Mouse (Mus musculus): ENCODE results near the gene A830018L16Rik. TPM values are rescaled to one million over a fixed set of nuclear protein-coding genes. Genes with fewer than 3 reads are reported as not detected.

The A830018L16Rik gene
- polyA plus RNA-seq, 1 experiment from 2014 or later, result not detected

DNA sequence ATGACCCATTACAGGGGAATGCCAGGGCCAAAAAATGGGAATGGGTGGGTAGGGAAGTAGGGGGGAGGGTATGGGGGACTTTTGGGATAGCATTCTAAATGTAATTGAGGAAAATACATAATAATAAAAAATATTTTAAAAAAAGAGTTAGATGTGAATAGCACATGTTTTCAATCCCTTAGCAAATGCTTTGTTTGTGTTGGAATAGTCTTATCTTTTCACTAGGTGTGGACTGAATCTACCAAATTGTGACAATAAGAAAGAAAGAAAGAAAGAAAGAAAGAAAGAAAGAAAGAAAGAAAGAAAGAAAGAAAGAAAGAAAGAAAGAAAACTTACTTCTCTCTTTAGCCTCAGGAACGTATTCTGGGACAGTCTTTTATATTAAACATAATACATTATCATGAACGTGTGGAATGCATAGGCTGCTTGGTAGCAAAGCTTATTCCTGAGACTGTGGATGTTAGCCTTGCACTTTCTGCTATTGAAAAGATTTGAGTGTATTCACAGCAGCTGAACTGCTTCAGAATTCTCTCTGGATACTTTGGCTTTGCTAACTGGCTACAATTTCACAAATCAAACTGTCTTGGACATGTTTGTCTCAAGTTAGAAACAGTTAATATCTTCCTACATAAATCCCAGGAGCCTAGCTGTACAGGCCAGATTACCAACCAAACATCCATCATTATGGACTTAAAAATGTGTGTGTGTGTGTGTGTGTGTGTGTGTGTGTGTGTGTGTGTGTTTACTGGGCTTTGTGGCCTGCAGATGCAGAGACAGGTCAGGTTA lies 545.7 kb downstream of the A830018L16Rik start:
- Histone ChIP-seq H3K27ac (ENCODE audit: low read depth) (no peak overlapping the region), H3K27me3 (ENCODE audit: insufficient read depth, low read length) (no peaks in the 10 kb centered on the region), H3K4me1 (ENCODE audit: insufficient read depth) (no peaks in the 10 kb centered on the region), H3K36me3 (replicated peaks; ENCODE audit: insufficient read depth, low read length) (no peaks in the 10 kb centered on the region), H3K4me2 (ENCODE audit: low read depth, low read length) (no peak overlapping the region), H3K9ac (replicated peaks) (no peak overlapping the region), H3K4me3 (ENCODE audit: low read depth, low read length) (no peak overlapping the region), H3K9me3 (ENCODE audit: low read length) (no peaks in the 10 kb centered on the region)
- TF ChIP-seq EP300 (IDR thresholded peaks at IDR 0.05; ENCODE audit: low read depth) (no peak), CTCF (IDR thresholded peaks at IDR 0.05; ENCODE audit: low read depth) (no peak)
- ATAC-seq, result no peak
- 63% methylated on average over 2 of the region's 2 CpGs for WGBS (ENCODE audit: insufficient replicate concordance)
- no peak for DNase-seq

DNA sequence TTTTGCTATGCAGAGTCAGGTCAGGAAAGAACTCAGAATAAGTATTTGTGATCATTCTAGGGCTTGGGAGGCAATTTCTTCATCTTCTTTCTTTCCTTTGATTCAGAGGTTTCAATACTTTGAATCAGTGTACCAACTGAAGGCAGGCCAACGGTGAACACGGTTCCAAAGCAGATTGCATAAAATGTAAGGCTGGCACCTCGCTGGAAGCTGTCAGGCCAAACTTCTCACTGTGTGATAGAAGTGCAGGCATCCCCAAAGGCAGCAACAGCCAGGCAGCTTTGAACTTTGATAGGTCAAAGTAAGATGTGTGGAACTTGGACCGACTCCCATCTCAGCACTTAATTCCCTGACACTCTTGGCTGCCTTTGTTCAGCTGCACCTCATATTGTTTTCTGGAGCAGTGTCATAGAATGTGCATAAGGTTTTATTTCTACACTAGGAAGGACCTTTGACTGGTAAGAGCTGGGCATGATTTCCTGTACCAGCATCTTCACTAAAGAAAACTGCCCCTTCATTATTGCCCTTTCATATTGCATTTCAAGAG lies 568.8 kb downstream of the A830018L16Rik start:
- Histone ChIP-seq H3K9ac (replicated peaks) (no peak overlapping the region), H3K4me2 (ENCODE audit: low read depth, low read length) (no peak overlapping the region), H3K4me3 (ENCODE audit: low read depth, low read length) (no peak overlapping the region), H3K9me3 (ENCODE audit: low read length) (no peaks in the 10 kb centered on the region), H3K36me3 (replicated peaks; ENCODE audit: insufficient read depth, low read length) (no peaks in the 10 kb centered on the region), H3K27ac (ENCODE audit: low read depth) (no peak overlapping the region), H3K4me1 (ENCODE audit: insufficient read depth) (no peaks in the 10 kb centered on the region), H3K27me3 (ENCODE audit: insufficient read depth, low read length) (no peaks in the 10 kb centered on the region)
- ATAC-seq, result no peak
- TF ChIP-seq EP300 (IDR thresholded peaks at IDR 0.05; ENCODE audit: low read depth) (no peak), CTCF (IDR thresholded peaks at IDR 0.05; ENCODE audit: low read depth) (no peak)
- 73% methylated on average over 4 of the region's 4 CpGs for WGBS (ENCODE audit: insufficient replicate concordance)
- DNase-seq, result no peak

DNA sequence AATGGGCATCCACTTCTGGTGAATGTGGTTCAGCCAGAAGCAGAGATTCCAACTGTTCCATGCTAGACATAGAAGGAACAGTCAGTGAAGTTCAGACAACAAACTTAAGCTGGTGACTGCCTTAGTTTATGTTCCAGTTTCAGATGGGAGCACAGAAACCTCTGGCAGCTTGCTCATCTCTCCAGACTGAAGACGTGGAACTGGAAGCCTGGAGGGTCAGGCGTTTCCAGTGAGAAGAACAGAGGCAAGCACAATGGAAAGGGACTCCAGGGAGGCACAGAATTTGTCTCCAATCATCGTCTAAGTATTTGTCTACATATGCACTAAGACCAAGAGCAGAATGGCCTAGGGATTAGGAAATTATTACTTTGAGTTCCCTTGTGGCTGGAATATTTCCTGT lies 576.1 kb downstream of the A830018L16Rik start:
- H3K36me3 ChIP-seq (replicated peaks; ENCODE audit: insufficient read depth, low read length), result no peaks in the 10 kb centered on the region
- H3K9ac ChIP-seq (replicated peaks), result no peak overlapping the region
- no peaks in the 10 kb centered on the region for H3K27me3 ChIP-seq (ENCODE audit: insufficient read depth, low read length)
- H3K4me3 ChIP-seq (ENCODE audit: low read depth, low read length), result no peak overlapping the region
- 67% methylated on average over 3 of the region's 3 CpGs for WGBS (ENCODE audit: insufficient replicate concordance)
- TF ChIP-seq EP300 (IDR thresholded peaks at IDR 0.05; ENCODE audit: low read depth), result no peak
- no peak for TF ChIP-seq CTCF (IDR thresholded peaks at IDR 0.05; ENCODE audit: low read depth)
- DNase-seq (no peak), ATAC-seq (no peak)
- no peaks in the 10 kb centered on the region for H3K9me3 ChIP-seq (ENCODE audit: low read length)
- H3K4me2 ChIP-seq (ENCODE audit: low read depth, low read length), result no peak overlapping the region
- H3K4me1 ChIP-seq (ENCODE audit: insufficient read depth), result no peaks in the 10 kb centered on the region
- no peak overlapping the region for H3K27ac ChIP-seq (ENCODE audit: low read depth)

DNA sequence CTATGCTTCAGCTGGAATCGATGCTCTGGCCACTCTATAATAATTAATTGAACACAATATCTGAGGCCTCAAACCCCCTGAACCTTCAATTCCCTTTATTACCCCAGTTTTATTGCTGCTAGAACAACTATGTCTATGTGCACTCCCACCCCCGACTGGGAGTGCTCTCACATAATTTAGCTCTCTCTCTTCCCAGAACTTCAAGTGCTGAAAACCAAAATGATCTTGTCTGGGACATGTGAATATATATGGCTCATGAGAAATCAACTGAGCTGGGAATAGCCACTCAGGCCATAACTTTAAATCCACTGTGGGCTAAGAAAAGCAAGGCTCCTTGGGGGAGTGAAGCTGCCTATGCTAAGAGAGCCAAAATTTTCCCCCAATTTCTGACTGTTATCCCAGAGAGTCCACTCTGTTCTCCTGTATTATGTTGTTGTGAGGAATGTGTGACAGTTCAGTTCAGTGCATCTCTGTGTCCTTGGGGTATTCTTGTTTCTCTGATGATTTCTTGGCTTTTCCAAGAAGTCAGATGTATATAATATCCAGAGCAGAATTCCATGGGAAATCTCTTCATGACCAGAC lies 582.5 kb downstream of the A830018L16Rik start:
- 62% methylated on average over 2 of the region's 2 CpGs for WGBS (ENCODE audit: insufficient replicate concordance)
- no peak for TF ChIP-seq CTCF (IDR thresholded peaks at IDR 0.05; ENCODE audit: low read depth)
- no peak for TF ChIP-seq EP300 (IDR thresholded peaks at IDR 0.05; ENCODE audit: low read depth)
- H3K9ac ChIP-seq (replicated peaks), result no peak overlapping the region
- no peak overlapping the region for H3K4me2 ChIP-seq (ENCODE audit: low read depth, low read length)
- H3K9me3 ChIP-seq (ENCODE audit: low read length), result no peaks in the 10 kb centered on the region
- H3K27ac ChIP-seq (ENCODE audit: low read depth), result no peak overlapping the region
- H3K27me3 ChIP-seq (ENCODE audit: insufficient read depth, low read length), result no peaks in the 10 kb centered on the region
- no peaks in the 10 kb centered on the region for H3K4me1 ChIP-seq (ENCODE audit: insufficient read depth)
- H3K4me3 ChIP-seq (ENCODE audit: low read depth, low read length), result no peak overlapping the region
- no peaks in the 10 kb centered on the region for H3K36me3 ChIP-seq (replicated peaks; ENCODE audit: insufficient read depth, low read length)
- ATAC-seq, result no peak
- DNase-seq, result no peak

DNA sequence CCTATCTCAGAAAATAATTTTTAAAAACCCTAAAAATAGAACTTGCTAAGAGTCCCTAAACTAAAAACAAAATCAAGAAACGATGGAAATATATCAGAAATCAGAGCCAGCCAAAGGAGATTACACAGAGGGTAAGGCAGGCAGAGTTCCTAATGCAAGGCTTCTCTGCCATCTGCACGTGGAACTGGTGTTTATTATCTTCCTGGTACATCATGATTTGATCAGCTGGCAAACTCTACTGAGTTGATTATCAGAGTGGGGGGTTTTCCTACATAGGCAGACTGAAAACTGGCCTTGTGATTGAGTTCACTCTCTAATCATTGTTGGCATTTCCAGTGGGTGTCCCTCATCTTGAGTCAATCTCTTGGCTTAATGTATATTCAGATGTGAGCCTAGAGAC lies 583.7 kb downstream of the A830018L16Rik start:
- Histone ChIP-seq H3K9me3 (ENCODE audit: low read length) (no peaks in the 10 kb centered on the region), H3K4me3 (ENCODE audit: low read depth, low read length) (no peak overlapping the region), H3K27ac (ENCODE audit: low read depth) (no peak overlapping the region), H3K4me1 (ENCODE audit: insufficient read depth) (no peaks in the 10 kb centered on the region), H3K4me2 (ENCODE audit: low read depth, low read length) (no peak overlapping the region), H3K9ac (replicated peaks) (no peak overlapping the region), H3K27me3 (ENCODE audit: insufficient read depth, low read length) (no peaks in the 10 kb centered on the region), H3K36me3 (replicated peaks; ENCODE audit: insufficient read depth, low read length) (no peaks in the 10 kb centered on the region)
- 47% methylated on average over 2 of the region's 2 CpGs for WGBS (ENCODE audit: insufficient replicate concordance)
- no peak for TF ChIP-seq CTCF (IDR thresholded peaks at IDR 0.05; ENCODE audit: low read depth)
- no peak for TF ChIP-seq EP300 (IDR thresholded peaks at IDR 0.05; ENCODE audit: low read depth)
- DNase-seq, result no peak
- ATAC-seq, result no peak

DNA sequence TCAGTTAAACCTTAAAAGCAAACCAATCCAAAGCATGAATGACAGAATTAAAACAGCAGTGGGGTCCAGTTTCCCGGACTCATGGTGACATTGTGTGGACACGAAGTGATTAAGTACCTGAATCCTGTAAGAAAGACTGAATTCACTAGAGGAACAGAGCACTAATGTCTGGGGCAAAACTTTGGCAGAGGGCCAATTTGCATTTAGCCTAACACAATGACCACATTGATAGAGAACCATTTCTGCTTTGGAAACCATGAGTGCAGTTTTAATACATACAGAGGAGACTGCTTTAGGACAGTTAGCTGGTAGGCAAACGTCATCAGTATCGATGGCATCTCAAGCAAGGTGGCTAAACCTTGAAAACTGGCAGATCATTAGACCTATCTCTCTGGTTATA lies 586.7 kb downstream of the A830018L16Rik start:
- TF ChIP-seq CTCF (IDR thresholded peaks at IDR 0.05; ENCODE audit: low read depth), result no peak
- no peak for TF ChIP-seq EP300 (IDR thresholded peaks at IDR 0.05; ENCODE audit: low read depth)
- H3K9me3 ChIP-seq (ENCODE audit: low read length), result no peaks in the 10 kb centered on the region
- no peaks in the 10 kb centered on the region for H3K36me3 ChIP-seq (replicated peaks; ENCODE audit: insufficient read depth, low read length)
- H3K4me1 ChIP-seq (ENCODE audit: insufficient read depth), result no peaks in the 10 kb centered on the region
- H3K27ac ChIP-seq (ENCODE audit: low read depth), result no peak overlapping the region
- ATAC-seq (no peak), DNase-seq (no peak)
- H3K27me3 ChIP-seq (ENCODE audit: insufficient read depth, low read length), result no peaks in the 10 kb centered on the region
- no peak overlapping the region for H3K9ac ChIP-seq (replicated peaks)
- H3K4me3 ChIP-seq (ENCODE audit: low read depth, low read length), result no peak overlapping the region
- no peak overlapping the region for H3K4me2 ChIP-seq (ENCODE audit: low read depth, low read length)
- 62% methylated on average over 4 of the region's 4 CpGs for WGBS (ENCODE audit: insufficient replicate concordance)
